ENCODE assay signal across 8 mouse cellular contexts in the genomic region with DNA sequence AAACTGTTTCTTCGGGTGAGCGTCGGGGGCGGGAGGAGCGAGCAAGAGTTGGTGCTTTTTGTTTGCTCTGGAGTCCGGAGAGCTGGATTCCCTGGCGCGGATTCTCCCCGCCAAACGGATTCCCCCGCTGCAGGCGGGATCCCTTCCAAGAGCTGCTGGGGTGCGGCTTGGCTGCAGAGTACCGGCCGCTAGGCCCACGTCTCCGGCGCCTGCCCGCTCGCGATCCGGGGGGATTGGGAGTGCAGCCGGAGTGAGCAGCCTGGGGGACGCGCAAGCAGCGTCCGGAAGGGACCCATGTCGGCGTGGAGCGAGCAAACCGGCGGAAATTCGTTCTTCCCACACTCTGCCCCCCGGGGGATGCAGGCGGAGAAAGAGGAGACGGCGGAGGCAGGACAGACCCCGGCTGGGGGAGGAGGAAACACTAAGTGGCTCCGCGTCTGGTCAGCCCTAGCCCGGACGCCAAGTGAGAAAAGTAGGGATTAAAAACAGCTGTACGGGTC. TPM values are rescaled to one million over a fixed set of nuclear protein-coding genes. Genes with fewer than 3 reads are reported as not detected.
DNase-seq lines count a peak whose midpoint lies in the region; ATAC-seq and TF ChIP-seq lines count a peak whose summit lies in the region.

Gene Tril, minus strand, starts transcription at position 345 of the 500 bp plus-strand sequence.

- intact Hi-C loops in gastrocnemius, adult 2 months (cut with DNase I) = no loop called here
- intact Hi-C loops in left cerebral cortex, adult 2 months (cut with DNase I) = loop anchor here (2.0 to 5.0 kb wide), 2 partner anchors 36 to 62 kb away; no protein-coding TSS in a partner anchor

- peaks cover 35% of the 10 kb centered on the region; the same call in 1 of the 2 replicates for H3K4me1 ChIP-seq in hindbrain, embryonic 14.5 days (replicated peaks; ENCODE audit: control insufficient read depth, insufficient read depth, low read length)

- no peak for TF ChIP-seq CTCF in gastrocnemius, adult 2 months (IDR thresholded peaks at IDR 0.05)
- no peak for TF ChIP-seq CTCF in left cerebral cortex, adult 2 months (IDR thresholded peaks at IDR 0.05)

- ATAC-seq in hindbrain, embryonic 14.5 days (ENCODE audit: low FRiP score) = peak; percentile 56; the same call in 1 of the 2 replicates

- H3K9me3 ChIP-seq in hindbrain, embryonic 14.5 days (ENCODE audit: control insufficient read depth, low read length) = no peaks in the 10 kb centered on the region

- peak within 1 kb of the TSS; percentile 88 for H3K4me3 ChIP-seq in gastrocnemius, adult 2 months
- peak within 1 kb of the TSS; percentile 51 for H3K4me3 ChIP-seq in hindbrain, embryonic 14.5 days (replicated peaks; ENCODE audit: low read length)
- H3K4me3 ChIP-seq in left cerebral cortex, adult 2 months = peak within 1 kb of the TSS; percentile 64

- H3K27me3 ChIP-seq in hindbrain, embryonic 14.5 days (ENCODE audit: control insufficient read depth, insufficient read depth, low read length) = peaks cover 65% of the 10 kb centered on the region

- peak within 1 kb of the TSS; percentile 83 for H3K27ac ChIP-seq in gastrocnemius, adult 2 months
- H3K27ac ChIP-seq in hindbrain, embryonic 14.5 days = peak within 1 kb of the TSS; percentile 70
- peak within 1 kb of the TSS; percentile 72 for H3K27ac ChIP-seq in left cerebral cortex, adult 2 months

- under 1% methylated on average over 43 of the region's 43 CpGs for WGBS in hindbrain, embryonic 14.5 days

- peak within 1 kb of the TSS; percentile 90 for H3K4me2 ChIP-seq in hindbrain, embryonic 14.5 days (replicated peaks)

- no peaks in the 10 kb centered on the region for H3K36me3 ChIP-seq in hindbrain, embryonic 14.5 days (replicated peaks; ENCODE audit: control insufficient read depth, insufficient read depth)

- peak within 1 kb of the TSS; percentile 63 for H3K9ac ChIP-seq in hindbrain, embryonic 14.5 days

- peak; percentile 83 for DNase-seq in adrenal gland, postnatal 10 days
- peak; percentile 42 to 65 for DNase-seq in cerebellum, postnatal 4 days (ENCODE audit: low spot score in 2 of 2)
- DNase-seq in gastrocnemius, adult 2 months = peak; percentile 91
- DNase-seq in hindbrain, embryonic 14.5 days (ENCODE audit: low spot score) = peak; percentile 54
- DNase-seq in left cerebral cortex, adult 2 months (ENCODE audit: extremely low spot score in 1 of 2, low spot score in 2 of 2) = peak; percentile 59 to 61
- DNase-seq in lung, postnatal 25 days (ENCODE audit: low spot score) = peak; percentile 73
- DNase-seq in skeletal muscle tissue, adult 2 months (ENCODE audit: low read depth, low spot score) = peak; percentile 62
- DNase-seq in B cell, adult 2 months = no peak

RNA-seq across cellular contexts. Expression of gene Tril, which starts in this region (rescaled TPM):
- total RNA-seq in adrenal gland, postnatal 10 days (2021) = 10 to 100 TPM; 14.2 to 17.8 TPM
- 1 to 10 TPM; 1.3 to 2.2 TPM for total RNA-seq in gastrocnemius, adult 2 months (2021)
- polyA plus RNA-seq in hindbrain, embryonic 14.5 days (2014; fragmentation: Nextera tagmentation; extraction: Ambion mirVana) = 14.3 and 16.2 TPM in 2 replicates
- 10 to 100 TPM; 29.0 to 36.4 TPM for total RNA-seq in left cerebral cortex, adult 2 months (2021)

Comparison
In these comparisons a context has a peak if more than half of its experiments do, and no peak if none do; other contexts are left out.
1. RNA of gene Tril (total RNA-seq): 29.0 to 36.4 TPM in left cerebral cortex, adult 2 months and 14.2 to 17.8 TPM in adrenal gland, postnatal 10 days; 1.3 to 2.2 TPM in gastrocnemius, adult 2 months; every median in the first group is over 4 times any median in the second.
2. DNase-seq: peak in adrenal gland, postnatal 10 days (single experiment), cerebellum, postnatal 4 days (2 of 2), gastrocnemius, adult 2 months (single experiment), hindbrain, embryonic 14.5 days (single experiment), left cerebral cortex, adult 2 months (2 of 2), lung, postnatal 25 days (single experiment) and skeletal muscle tissue, adult 2 months (single experiment); none in B cell, adult 2 months (0 of 2).
3. Peak in every context shown above with its lines, with median percentiles within 50 percentile points of each other: H3K27ac ChIP-seq and H3K4me3 ChIP-seq.